Mouse (Mus musculus) liver, adult (tissue): ENCODE measurements at regions not wholly inside any gene's neighbourhood (a gene's known extent, or its start where the extent isn't known, plus 50 kb on each side); places are given as distances from the start of the nearest gene placed in this dataset.

ENCODE experiments used
- GATA4 ChIP-seq: IDR thresholded peaks from 2 replicates; pipeline ENCODE4 v1.6.1; 2014; ENCODE audit warnings: mild to moderate bottlenecking, low read length; ENCODE audit not compliant: insufficient replicate concordance

DNA sequence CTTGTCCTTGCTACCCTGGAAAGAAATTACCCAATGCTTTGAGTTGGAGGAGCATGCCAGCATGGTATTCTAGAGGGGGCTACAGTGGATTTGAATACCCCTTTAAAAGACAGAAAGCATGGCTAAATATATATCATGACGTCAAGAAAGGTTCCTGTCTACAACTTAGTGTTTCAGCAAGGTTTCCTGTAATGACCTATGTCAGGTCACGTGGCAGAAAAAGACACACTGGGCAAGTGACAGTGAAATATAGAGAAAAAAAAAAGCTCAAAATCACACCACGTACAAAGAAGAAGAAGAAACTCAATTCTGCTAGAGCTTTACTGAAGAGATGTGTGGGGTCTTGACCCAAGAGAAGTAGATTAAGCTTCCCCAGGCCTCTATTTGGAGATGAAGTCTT, 167.7 kb downstream of the Plk2 start:
- no peak for TF ChIP-seq GATA4

DNA sequence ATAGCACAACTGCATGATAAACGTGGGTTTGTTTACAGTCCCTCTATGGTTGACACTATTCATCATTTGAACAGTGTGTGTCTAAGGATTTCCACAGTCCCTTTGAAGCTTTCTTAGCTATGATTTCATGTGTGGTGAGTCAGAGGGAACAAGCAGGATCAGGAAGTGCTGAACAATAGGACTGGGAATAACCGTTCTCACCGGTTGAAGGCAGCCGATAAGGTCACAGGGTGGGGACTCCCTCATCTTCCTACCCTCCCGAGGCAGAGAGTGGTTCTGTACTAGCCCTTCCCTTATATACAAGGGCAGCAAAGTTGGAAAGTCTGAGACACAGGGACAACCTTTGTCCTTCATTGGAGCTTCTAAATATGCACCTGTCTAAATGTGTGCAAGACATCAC, 168.1 kb downstream of the Plk2 start:
- peak; percentile 35; the same call in 1 of the 2 replicates for TF ChIP-seq GATA4

DNA sequence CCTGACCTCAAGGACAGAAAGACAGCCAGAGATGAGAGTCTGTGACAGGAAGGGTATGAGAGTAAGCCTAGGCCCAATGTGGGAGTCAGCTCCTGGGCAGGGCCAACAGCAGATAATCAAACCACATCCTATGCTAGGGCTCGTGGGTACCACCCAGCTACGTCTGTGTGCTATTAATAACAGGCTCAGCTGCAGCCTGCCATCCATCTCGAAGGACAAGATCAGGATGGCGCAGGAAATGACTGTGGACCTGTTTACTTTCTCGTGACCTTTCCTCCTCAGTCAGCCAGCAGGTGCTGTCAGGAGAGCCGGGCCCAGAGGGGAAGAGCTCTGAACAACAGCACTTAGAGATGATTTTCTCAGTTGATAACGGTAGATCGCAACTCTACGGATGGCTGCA, 169.1 kb downstream of the Plk2 start:
- no peak for TF ChIP-seq GATA4

DNA sequence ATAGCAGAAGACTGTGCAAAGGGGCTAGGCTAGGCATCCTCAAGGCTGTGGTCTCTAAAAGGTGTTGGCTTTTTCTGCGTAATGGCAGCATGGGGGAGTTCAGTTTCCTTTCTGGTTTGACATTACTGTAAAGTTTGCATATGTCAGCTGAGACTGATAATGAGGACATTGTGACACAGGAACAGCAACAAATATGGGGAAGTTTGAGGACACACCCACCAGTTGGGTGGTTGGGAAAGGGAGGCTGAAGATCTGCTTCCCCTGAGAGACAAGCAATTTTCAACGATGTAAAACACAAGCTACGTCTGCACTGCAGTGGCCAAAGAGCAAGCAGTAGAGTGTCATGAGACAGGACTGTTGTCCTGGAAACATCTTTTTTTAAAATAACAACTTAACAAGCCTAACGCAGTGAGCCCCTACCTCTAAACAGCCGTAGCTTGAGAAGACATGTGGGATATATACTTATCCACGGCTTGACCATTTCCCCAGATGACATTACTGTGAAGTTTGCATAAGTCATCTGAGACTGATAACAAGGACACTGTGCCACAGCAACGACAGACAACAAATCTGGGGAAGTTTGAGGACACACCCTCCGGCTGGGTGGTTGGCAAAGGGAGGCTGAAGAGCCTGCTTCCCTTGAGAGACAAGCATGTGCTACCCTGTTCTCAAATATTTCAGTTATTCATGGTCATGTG, 173.8 kb downstream of the Plk2 start:
- TF ChIP-seq GATA4 = no peak

DNA sequence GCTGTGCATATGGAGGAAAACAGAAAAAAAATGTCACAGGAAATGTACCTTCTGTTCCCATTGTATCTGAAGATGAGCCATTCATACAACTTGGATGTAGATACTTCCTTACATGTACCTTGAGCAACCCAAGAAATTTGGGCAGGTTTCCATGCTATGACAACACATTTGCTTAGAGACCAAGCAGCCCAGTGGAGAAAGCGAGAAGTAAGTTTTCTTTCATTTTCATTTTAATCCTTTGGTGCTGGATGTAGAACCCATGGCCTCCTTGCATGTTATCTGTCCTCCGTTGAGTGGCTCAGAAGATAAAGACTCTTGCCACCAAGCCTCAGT, 174.3 kb downstream of the Plk2 start:
- TF ChIP-seq GATA4 = no peak

DNA sequence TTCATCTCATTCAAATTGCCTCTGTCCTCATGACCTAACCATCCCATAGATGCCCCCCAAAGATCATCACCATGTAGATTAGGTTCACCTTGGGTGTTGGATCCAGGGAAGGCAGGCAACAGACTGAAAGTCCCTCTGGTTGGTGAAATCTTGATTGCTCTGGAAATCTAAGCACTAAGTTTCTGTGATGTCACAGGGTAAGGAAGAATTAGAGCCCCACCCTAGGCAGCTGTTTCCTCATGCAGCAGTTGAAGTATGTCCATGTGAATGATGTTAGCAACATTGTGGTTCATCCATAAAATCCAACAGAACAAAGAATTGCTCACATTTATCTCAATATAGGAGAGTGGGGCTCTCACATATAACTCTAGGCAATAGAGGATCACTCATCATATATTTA, 175.5 kb downstream of the Plk2 start:
- TF ChIP-seq GATA4 = no peak

DNA sequence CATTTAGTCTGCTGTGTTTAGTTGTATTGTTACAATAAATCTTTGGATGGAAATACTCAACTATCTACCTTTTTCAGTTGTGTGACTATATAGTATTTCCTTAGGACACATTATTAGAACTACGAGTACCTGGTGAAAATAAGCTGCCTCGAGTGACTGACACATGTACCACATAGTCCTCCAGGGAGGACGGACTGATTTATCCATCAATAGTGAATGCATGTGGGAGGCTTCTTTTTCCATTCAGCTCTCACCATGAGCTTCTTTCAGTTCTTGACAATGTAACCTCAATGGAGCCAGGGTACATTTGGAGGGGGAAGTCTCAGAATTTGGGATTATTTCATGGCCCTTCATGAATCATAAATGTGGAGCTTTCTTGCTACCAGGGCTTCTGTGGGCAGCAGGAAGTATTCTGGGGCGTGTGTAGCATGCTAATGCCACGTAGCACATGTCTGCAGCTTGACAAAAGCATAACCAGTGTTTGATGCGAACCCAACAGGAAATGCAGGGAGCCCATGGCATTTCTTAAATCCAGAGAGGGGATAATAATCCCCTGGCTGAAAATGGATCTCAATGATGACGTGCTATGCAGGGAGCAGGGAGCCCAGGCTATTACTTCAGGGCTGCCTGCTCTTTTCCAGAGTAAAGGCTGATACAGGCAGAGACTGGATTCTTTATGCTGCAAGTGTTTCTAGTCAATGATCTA, 178.7 kb downstream of the Plk2 start:
- TF ChIP-seq GATA4 = no peak

DNA sequence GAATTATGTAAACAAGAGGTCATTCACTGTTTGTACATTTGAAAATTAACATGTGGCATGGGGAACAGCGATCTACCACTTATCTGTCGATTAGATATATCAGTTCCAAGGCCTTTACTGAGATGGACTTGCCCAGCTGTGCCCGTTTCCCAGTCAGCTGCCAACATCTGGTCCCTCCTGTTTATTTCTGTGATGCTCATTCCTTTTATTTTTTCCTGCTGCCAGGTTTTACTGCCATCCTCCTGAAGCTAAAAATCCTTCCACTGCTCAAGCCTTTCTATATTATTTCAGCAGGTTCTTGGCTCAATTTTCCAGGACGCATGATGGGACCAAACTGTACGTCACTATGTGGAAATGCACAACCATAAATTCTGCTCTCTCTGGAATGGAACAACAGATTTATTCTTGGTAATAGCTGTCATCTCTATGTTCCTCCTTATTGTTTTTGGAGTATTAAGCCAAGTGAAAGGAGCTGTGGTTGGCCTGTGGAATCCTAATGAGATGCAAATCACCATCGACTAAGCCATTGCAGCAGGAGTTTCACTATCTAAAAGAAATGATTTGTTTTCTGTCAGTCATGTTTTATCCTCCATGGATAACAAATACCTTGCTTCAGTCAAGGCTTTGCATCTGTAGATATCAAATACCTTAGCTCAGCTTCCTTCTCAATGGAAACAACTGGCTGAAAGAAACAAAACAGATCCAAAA, 180.1 kb downstream of the Plk2 start:
- no peak for TF ChIP-seq GATA4

DNA sequence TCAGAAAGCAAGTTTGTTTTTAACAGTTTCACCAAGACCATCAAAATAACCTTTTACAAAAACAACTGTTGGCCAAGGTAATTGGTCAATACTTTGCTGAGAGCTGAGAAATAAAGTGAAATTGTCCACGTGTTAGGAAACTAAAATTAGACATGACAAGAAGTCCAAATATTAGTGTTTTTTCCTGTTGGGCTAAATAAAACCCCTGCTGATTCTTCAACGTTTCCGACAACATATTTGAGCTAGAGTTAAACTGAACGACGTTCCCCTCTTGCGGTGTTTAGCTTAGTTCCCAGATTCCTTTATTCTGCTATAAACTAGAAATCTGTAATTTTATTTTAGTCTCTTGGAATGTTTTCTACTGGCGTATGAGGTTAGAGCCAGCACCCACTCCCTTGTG, 183.3 kb downstream of the Plk2 start:
- TF ChIP-seq GATA4 = no peak

DNA sequence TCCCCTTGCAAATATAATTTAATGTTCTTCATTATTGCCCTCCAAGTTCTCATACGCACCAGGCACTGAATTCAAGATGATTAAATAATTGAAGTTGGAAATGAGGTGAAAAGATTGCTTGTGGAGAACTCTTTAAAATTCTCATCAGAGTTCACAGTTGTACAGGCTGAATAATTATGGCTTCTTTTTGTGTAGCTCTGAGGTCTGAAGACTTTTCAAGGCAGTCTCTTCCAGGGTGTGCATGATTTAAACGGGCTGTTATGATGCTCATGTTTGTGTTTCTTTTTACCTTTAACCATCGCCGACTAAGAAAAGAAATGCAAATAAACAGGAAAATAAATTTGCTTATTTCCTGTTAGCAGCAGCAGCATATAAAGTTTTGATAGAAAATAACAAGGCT, 185.3 kb downstream of the Plk2 start:
- TF ChIP-seq GATA4 = no peak

DNA sequence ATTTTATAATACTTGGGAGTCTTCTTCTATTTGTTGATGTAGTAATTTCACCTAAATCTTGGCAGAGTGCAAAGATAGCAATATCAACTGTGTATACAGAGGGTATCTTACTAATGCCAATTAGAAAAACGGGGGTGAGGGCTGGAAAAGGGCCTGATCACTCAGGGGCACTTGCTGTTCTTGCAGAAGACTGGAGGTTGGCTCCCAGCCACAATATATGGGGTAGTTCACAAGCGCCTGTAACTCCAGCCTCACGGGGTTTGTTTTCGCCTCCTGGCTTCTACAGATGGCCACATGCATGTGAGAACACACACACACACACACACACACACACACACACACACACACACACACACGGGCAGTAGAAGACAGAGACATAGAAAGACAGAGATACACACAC, 185.7 kb downstream of the Plk2 start:
- no peak for TF ChIP-seq GATA4

DNA sequence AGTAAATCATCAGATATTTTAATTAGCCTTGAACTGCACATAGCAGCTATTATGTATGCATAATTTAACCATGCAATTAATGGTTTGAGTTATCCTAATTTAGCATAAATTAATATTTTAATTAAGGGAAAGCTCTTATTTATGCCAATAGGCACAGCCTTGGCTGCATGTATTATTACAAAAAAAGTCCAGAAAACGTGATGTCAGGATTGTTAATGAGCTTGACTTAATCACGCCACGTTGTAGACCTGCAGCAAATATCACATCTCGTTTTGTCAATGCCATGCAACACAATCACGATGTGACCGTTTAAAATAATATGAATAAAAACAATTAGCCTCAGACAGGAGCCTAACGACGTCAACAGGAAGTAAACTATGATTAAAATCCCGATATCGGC, 189.9 kb downstream of the Plk2 start:
- no peak for TF ChIP-seq GATA4

DNA sequence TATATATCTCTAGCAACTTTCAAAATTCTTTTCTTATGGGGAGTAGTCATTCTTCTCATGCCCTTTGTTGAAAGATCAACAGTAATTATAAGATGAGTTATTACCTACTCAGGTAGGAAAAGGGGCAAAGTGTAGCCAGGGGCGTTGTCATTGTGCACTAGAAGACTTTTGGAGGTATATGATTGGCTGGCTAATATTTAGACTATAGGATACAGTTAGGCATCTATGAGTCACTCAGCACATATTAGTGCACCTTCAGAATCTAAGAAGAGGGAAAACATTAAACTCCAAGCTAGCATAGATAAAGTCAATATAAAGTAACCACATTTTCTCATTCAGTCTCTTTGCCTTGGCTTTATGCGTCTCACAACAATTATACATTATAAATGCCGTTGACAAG, 199.8 kb downstream of the Plk2 start:
- TF ChIP-seq GATA4 = no peak

DNA sequence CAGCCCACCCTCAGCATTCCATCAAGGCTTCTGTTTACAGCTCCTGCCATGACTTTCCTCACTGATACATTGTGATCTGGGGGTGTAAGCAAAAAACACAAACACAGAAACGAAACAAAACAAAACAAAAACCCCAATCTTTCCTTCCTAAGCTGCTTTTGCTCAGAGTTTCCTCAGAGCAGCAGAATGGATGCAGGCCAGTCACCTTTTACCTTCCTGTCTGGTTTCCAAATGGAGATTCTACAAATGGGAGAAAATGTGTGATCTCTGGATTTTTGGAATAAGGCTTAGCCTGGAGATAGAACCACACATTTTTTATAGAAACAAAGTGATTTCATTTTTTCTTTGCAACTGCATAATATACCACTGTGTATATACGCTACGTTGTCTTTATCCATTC, 204.8 kb downstream of the Plk2 start:
- no peak for TF ChIP-seq GATA4

DNA sequence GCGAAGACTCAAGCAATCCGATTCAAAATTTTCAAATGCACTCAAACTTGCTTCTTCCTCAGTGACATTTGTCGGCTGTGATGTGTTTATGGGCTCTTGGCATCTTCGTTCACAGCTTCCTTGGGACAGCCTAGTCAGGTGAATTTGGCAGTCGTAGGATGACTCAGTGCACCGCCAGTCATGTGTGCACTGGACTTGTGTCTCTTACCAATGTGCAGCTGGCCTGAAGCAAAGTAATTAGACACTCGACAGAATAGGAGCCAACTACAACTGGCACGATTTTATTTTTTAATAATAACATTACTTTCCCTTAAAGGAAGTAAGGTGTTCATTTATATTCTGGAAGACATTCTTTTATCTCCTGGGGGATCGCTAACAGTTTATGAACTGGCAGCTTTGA, 205.5 kb downstream of the Plk2 start:
- TF ChIP-seq GATA4 = no peak

DNA sequence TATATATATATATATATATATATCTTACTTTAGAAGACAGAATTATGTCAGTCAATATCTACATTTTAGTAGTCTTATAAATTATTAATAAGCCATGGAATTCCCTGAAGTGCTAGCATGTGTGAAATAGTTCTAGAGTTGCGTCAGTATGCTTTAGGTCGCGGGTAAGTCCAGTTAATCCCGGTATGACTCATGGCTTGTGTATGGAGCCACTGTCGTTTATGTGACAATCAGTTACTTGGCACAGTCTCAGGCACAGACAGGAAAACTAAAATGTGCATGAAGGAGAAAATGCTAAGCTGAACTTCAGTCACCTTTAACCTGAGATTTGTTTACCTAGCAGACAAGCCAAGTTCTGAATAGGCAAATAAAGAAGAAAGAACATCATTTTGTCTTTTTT, 206.5 kb downstream of the Plk2 start:
- TF ChIP-seq GATA4 = no peak
